Mouse (Mus musculus): ENCODE measurements around the gene Cep131.

GRCm38 (mm10) chr11:120117626-120118025 is 31.0 kb upstream of the Cep131 start:
- TF ChIP-seq USF1 (IDR thresholded peaks at IDR 0.05; ENCODE audit: low read depth) = no peak
- no peak for TF ChIP-seq POLR2A (IDR thresholded peaks at IDR 0.05; ENCODE audit: insufficient read length, low read depth)
- TF ChIP-seq TCF12 (IDR thresholded peaks at IDR 0.05; ENCODE audit: insufficient read depth, poor library complexity, severe bottlenecking) = no peak
- TF ChIP-seq MAX (IDR thresholded peaks at IDR 0.05; ENCODE audit: low read depth) = no peak
- TF ChIP-seq CEBPB (IDR thresholded peaks at IDR 0.05; ENCODE audit: insufficient read depth, poor library complexity, severe bottlenecking) = no peak
- TF ChIP-seq POLR2AphosphoS2 (IDR thresholded peaks at IDR 0.05; ENCODE audit: insufficient read length, low read depth) = no peak
- no peak for TF ChIP-seq E2F4 (IDR thresholded peaks at IDR 0.05; ENCODE audit: insufficient read depth)
- TF ChIP-seq MYOD1 (IDR thresholded peaks at IDR 0.05; ENCODE audit: control insufficient read depth in 1 of 3, insufficient read length in 2 of 3, low read depth in 2 of 3) = no peak
